ENCODE assay signal across 21 mouse cellular contexts in the genomic region with DNA sequence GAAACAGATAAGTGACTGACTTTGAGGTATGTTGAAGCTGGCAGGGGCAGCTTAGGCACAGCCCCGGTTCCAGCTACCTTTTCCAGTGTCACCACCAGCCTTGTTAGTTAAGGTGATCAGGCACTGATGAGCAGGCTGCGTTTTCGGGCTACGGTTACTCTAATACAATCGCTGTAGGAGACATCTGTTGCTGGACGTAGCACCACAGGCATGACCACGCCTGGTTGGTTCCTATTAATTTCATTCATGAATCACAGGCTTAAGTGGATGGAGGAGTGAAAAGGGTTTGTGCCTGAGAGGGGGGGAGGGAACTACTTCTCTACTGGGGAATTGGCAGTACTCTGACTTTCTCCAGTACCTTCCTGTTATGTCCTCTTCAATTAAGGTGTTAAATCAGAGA.
A peak's percentile ranks its signal among the peaks of the same experiment; 100 is the strongest.
DNase-seq lines count a peak whose midpoint lies in the region; ATAC-seq and TF ChIP-seq lines count a peak whose summit lies in the region.
"Had no signal": no experiment of that assay in that cellular context is flagged by ENCODE, and none has a peak within 500 bp of the region (broad histone marks: within the 10 kb centered on the region; RNA-seq: fewer than 3 reads in every experiment).

No protein-coding gene starts in this region.

- 25% methylated on average over 7 of the region's 7 CpGs for WGBS in forebrain, embryonic 14.5 days
- WGBS in forebrain, embryonic 16.5 days: 44% methylated on average over 7 of the region's 7 CpGs
- WGBS in neural tube, embryonic 15.5 days: 71% methylated on average over 7 of the region's 7 CpGs

- ATAC-seq in forebrain, embryonic 14.5 days: no peak
- no peak for ATAC-seq in forebrain, embryonic 16.5 days
- ATAC-seq in neural tube, embryonic 15.5 days (ENCODE audit: low FRiP score): no peak
- ATAC-seq: inflammation-experienced regulatory T-cells, adult 6 months; intestine, postnatal 0 days had no signal

- TF ChIP-seq POLR2A in brain, embryonic 14.5 days (IDR thresholded peaks at IDR 0.05; ENCODE audit: borderline replicate concordance, extremely low read depth, insufficient read depth, insufficient read length, poor library complexity, severe bottlenecking): no peak

- peaks cover 11% of the 10 kb centered on the region; the same call in 1 of the 2 replicates for H3K4me1 ChIP-seq in forebrain, embryonic 14.5 days (ENCODE audit: control insufficient read depth, insufficient read depth, low read length)
- H3K4me1 ChIP-seq in forebrain, embryonic 16.5 days (replicated peaks; ENCODE audit: control insufficient read depth, insufficient read depth, low read length): peaks cover 30% of the 10 kb centered on the region
- peaks cover 8% of the 10 kb centered on the region; the same call in 1 of the 2 replicates for H3K4me1 ChIP-seq in neural tube, embryonic 15.5 days
- H3K4me1 ChIP-seq: embryonic facial prominence, embryonic 12.5 days had no signal

- intact Hi-C loops in left cerebral cortex, postnatal 4 days (cut with DNase I): no loop called here

- no peak overlapping the region for H3K9ac ChIP-seq in forebrain, embryonic 14.5 days (ENCODE audit: low read length)
- H3K9ac ChIP-seq in forebrain, embryonic 16.5 days (replicated peaks; ENCODE audit: low read depth, low read length): no peak overlapping the region
- H3K9ac ChIP-seq in neural tube, embryonic 15.5 days (replicated peaks): no peak overlapping the region
- H3K9ac ChIP-seq: embryonic facial prominence, embryonic 12.5 days; forebrain, embryonic 12.5 days; hindbrain, embryonic 13.5 days had no signal

- no peak overlapping the region for H3K4me3 ChIP-seq in forebrain, embryonic 14.5 days (ENCODE audit: low read depth, low read length)
- no peak overlapping the region for H3K4me3 ChIP-seq in forebrain, embryonic 16.5 days (replicated peaks; ENCODE audit: low read length)
- no peak overlapping the region for H3K4me3 ChIP-seq in neural tube, embryonic 15.5 days (replicated peaks)
- H3K4me3 ChIP-seq: embryonic facial prominence, embryonic 12.5 days; forebrain, embryonic 12.5 days; gastrocnemius, adult 2 months; hindbrain, embryonic 13.5 days had no signal

- no peaks in the 10 kb centered on the region for H3K27me3 ChIP-seq in forebrain, embryonic 14.5 days (replicated peaks; ENCODE audit: control insufficient read depth, insufficient read depth, low read length)
- no peaks in the 10 kb centered on the region for H3K27me3 ChIP-seq in forebrain, embryonic 16.5 days (replicated peaks; ENCODE audit: control insufficient read depth, insufficient read depth, low read length)
- H3K27me3 ChIP-seq in neural tube, embryonic 15.5 days (replicated peaks): no peaks in the 10 kb centered on the region
- H3K27me3 ChIP-seq: embryonic facial prominence, embryonic 12.5 days; hindbrain, embryonic 13.5 days had no signal

- H3K36me3 ChIP-seq in forebrain, embryonic 14.5 days (ENCODE audit: control insufficient read depth, insufficient read depth, low read length): no peaks in the 10 kb centered on the region
- no peaks in the 10 kb centered on the region for H3K36me3 ChIP-seq in forebrain, embryonic 16.5 days (ENCODE audit: control insufficient read depth, insufficient read depth)
- no peaks in the 10 kb centered on the region for H3K36me3 ChIP-seq in neural tube, embryonic 15.5 days
- H3K36me3 ChIP-seq: embryonic facial prominence, embryonic 12.5 days; forebrain, embryonic 12.5 days; hindbrain, embryonic 13.5 days had no signal

- DNase-seq in forebrain, embryonic 14.5 days (ENCODE audit: low spot score): peak; percentile 35
- DNase-seq in left cerebral cortex, postnatal 4 days: peak; percentile 59
- no peak for DNase-seq in left cerebral cortex, adult 11 months (ENCODE audit: low spot score)
- DNase-seq in brain, embryonic 14.5 days (ENCODE audit: low read depth): peak; percentile 60
- DNase-seq in retina, postnatal 1 day: peak; percentile 87
- DNase-seq: adrenal gland, adult 8-10 months; adrenal gland, postnatal 36 days; cerebellum, adult 11-12 months; cerebellum, adult 9-11 months; embryo, embryonic 11 days; gastrocnemius, adult 2 months; gastrocnemius, postnatal 25 days; heart, postnatal 10 days; heart, postnatal 4 days had no signal

- H3K9me3 ChIP-seq in forebrain, embryonic 14.5 days (replicated peaks; ENCODE audit: control insufficient read depth, low read length): no peaks in the 10 kb centered on the region
- H3K9me3 ChIP-seq in forebrain, embryonic 16.5 days (ENCODE audit: control insufficient read depth, low read length): no peaks in the 10 kb centered on the region
- no peaks in the 10 kb centered on the region for H3K9me3 ChIP-seq in neural tube, embryonic 15.5 days (replicated peaks)
- H3K9me3 ChIP-seq: embryonic facial prominence, embryonic 12.5 days; forebrain, embryonic 12.5 days; hindbrain, embryonic 13.5 days had no signal

- H3K27ac ChIP-seq in forebrain, embryonic 14.5 days (ENCODE audit: low read depth, low read length): no peak overlapping the region
- no peak overlapping the region for H3K27ac ChIP-seq in forebrain, embryonic 16.5 days (ENCODE audit: low read length)
- H3K27ac ChIP-seq in neural tube, embryonic 15.5 days (replicated peaks): no peak overlapping the region
- H3K27ac ChIP-seq: embryonic facial prominence, embryonic 12.5 days; forebrain, embryonic 12.5 days; gastrocnemius, adult 2 months; hindbrain, embryonic 13.5 days had no signal

- no peak for TF ChIP-seq CTCF in brain, embryonic 14.5 days (IDR thresholded peaks at IDR 0.05; ENCODE audit: borderline replicate concordance, extremely low read depth, insufficient read depth, insufficient read length)

- no peak overlapping the region for H3K4me2 ChIP-seq in forebrain, embryonic 14.5 days (ENCODE audit: low read length)
- H3K4me2 ChIP-seq in forebrain, embryonic 16.5 days (ENCODE audit: low read length): no peak overlapping the region
- H3K4me2 ChIP-seq in neural tube, embryonic 15.5 days: no peak overlapping the region
- H3K4me2 ChIP-seq: embryonic facial prominence, embryonic 12.5 days; forebrain, embryonic 12.5 days; hindbrain, embryonic 13.5 days had no signal
